Mouse (Mus musculus) urinary bladder, adult 2 months (tissue): ENCODE measurements around the gene Rasl10a. TPM values are rescaled to one million over a fixed set of nuclear protein-coding genes. Genes with fewer than 3 reads are reported as not detected.

ENCODE experiments used
- DNase-seq: peaks from one replicate; pipeline ENCODE4 v3.0.0; 2022; ENCODE audit warnings: low spot score
- polyA plus RNA-seq: library from polyadenylated mRNA; depleted of rRNA; stranded (reverse); fragments of >200 nt; gene quantifications from 2 replicates; pipeline ENCODE4 v1.2.3, GENCODE M21; 2012

Gene Rasl10a
- polyA plus RNA-seq, 1 experiment: 3.6 TPM

- DNase-seq: no peak
Measured at GRCm38 (mm10) chr11:5052200-5052854, 5.6 kb upstream of the Rasl10a start.

GRCm38 (mm10) chr11:5054151-5054550 lies 3.8 kb upstream of the Rasl10a start:
- DNase-seq: no peak

- DNase-seq: no peak
Measured at GRCm38 (mm10) chr11:5054874-5055273, 3.1 kb upstream of the Rasl10a start.

- no peak for DNase-seq
Measured at GRCm38 (mm10) chr11:5055945-5056938, 1.7 kb upstream of the Rasl10a start.

GRCm38 (mm10) chr11:5057064-5057463 lies 864 bp upstream of the Rasl10a start:
- no peak for DNase-seq

GRCm38 (mm10) chr11:5057541-5057855 lies 430 bp upstream of the Rasl10a start:
- DNase-seq: no peak

- DNase-seq: no peak
Measured at GRCm38 (mm10) chr11:5058783-5059182, 855 bp downstream of the Rasl10a start.

GRCm38 (mm10) chr11:5059230-5059629 lies 1.3 kb downstream of the Rasl10a start:
- no peak for DNase-seq

- no peak for DNase-seq
Measured at GRCm38 (mm10) chr11:5059704-5060156, 1.8 kb downstream of the Rasl10a start.

GRCm38 (mm10) chr11:5060756-5061412 lies 3.0 kb downstream of the Rasl10a start:
- DNase-seq: no peak

GRCm38 (mm10) chr11:5061413-5062139 lies 3.6 kb downstream of the Rasl10a start:
- peak; percentile 95 for DNase-seq

- DNase-seq: no peak
Measured at GRCm38 (mm10) chr11:5062326-5062725, 4.4 kb downstream of the Rasl10a start.

- no peak for DNase-seq
Measured at GRCm38 (mm10) chr11:5062860-5063505, 5.1 kb downstream of the Rasl10a start.

- peak; percentile 48 for DNase-seq
Measured at GRCm38 (mm10) chr11:5063561-5064281, 5.8 kb downstream of the Rasl10a start.

GRCm38 (mm10) chr11:5064282-5065055 lies 6.5 kb downstream of the Rasl10a start:
- no peak for DNase-seq

GRCm38 (mm10) chr11:5065056-5065821 lies 7.3 kb downstream of the Rasl10a start, which contains the start of gene Gas2l1:
Gene Gas2l1 (minus strand): TSS chr11:5065327.
- peak; percentile 80 for DNase-seq

- DNase-seq: no peak
Measured at GRCm38 (mm10) chr11:5067063-5067462, 9.1 kb downstream of the Rasl10a start.

GRCm38 (mm10) chr11:5068126-5068971 lies 10.4 kb downstream of the Rasl10a start:
- no peak for DNase-seq
